ENCODE assay signal across 8 mouse cellular contexts in the genomic region with DNA sequence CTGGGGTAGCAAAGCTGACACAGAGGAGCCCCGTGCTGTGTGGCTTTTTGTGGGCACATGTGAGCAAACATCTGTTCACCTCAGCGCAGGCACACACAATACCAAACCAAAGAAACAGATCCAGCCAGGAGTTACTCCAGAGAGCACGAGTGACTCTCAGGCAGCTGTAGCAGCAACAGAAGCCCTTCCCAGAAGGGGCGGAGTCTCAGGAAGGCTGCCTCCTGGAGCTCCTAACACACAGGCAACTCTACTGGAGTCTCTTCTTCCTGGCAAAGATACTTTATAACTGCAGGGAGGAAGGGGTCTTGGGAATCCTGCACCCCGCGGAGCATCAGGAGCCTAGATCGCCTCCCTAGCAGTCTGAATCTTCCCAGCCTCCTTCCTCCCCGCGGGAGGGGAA. TPM values are rescaled to one million over a fixed set of nuclear protein-coding genes. Genes with fewer than 3 reads are reported as not detected.
A peak's percentile ranks its signal among the peaks of the same experiment; 100 is the strongest.
DNase-seq lines count a peak whose midpoint lies in the region; ATAC-seq lines count a peak whose summit lies in the region.

No protein-coding gene starts in this region.

- peak overlapping the region; percentile 37 for H3K4me2 ChIP-seq in forebrain, embryonic 14.5 days (ENCODE audit: low read length)

- peak; percentile 59; the same call in 1 of the 2 replicates for ATAC-seq in forebrain, embryonic 14.5 days

- DNase-seq in urinary bladder, postnatal 14 days (ENCODE audit: low spot score), result peak; percentile 75
- no peak for DNase-seq in urinary bladder, adult 2 months (ENCODE audit: low spot score)
- DNase-seq in forebrain, embryonic 14.5 days (ENCODE audit: low spot score), result peak; percentile 76
- DNase-seq in heart, postnatal 14 days, result peak; percentile 61 to 67
- peak; percentile 84 to 86 for DNase-seq in kidney, postnatal 25 days
- peak; percentile 84 for DNase-seq in lung, postnatal 36 days
- DNase-seq in right cerebral cortex, postnatal 14 days, result peak; percentile 23
- no peak for DNase-seq in layer of hippocampus, adult 9-10 months (ENCODE audit: low spot score)

- 3% methylated on average over 9 of the region's 9 CpGs for whole genome bisulfite sequencing in forebrain, embryonic 14.5 days

- H3K27me3 ChIP-seq in forebrain, embryonic 14.5 days (replicated peaks; ENCODE audit: control insufficient read depth, insufficient read depth, low read length), result no peaks in the 10 kb centered on the region

- H3K27ac ChIP-seq in forebrain, embryonic 14.5 days (ENCODE audit: low read depth, low read length), result no peak overlapping the region

- no peaks in the 10 kb centered on the region for H3K9me3 ChIP-seq in forebrain, embryonic 14.5 days (replicated peaks; ENCODE audit: control insufficient read depth, low read length)

- H3K4me1 ChIP-seq in forebrain, embryonic 14.5 days (ENCODE audit: control insufficient read depth, insufficient read depth, low read length), result no peaks in the 10 kb centered on the region

- intact Hi-C loops in heart, postnatal 14 days (cut with DNase I), result loop anchor here (5.0 kb wide), 2 partner anchors 253 to 403 kb away; no protein-coding TSS in a partner anchor

- H3K9ac ChIP-seq in forebrain, embryonic 14.5 days (ENCODE audit: low read length), result peak overlapping the region; percentile 21; the same call in 1 of the 2 replicates

- H3K36me3 ChIP-seq in forebrain, embryonic 14.5 days (ENCODE audit: control insufficient read depth, insufficient read depth, low read length), result no peaks in the 10 kb centered on the region

- H3K4me3 ChIP-seq in forebrain, embryonic 14.5 days (ENCODE audit: low read depth, low read length), result no peak overlapping the region

RNA-seq across cellular contexts. Expression of gene Cd82, which starts 7.2 kb away (rescaled TPM):
- 95.1 and 96.4 TPM in 2 replicates for polyA plus RNA-seq in urinary bladder, adult 2 months (2012; rRNA removed)
- 16.8 and 18.6 TPM in 2 replicates for polyA plus RNA-seq in forebrain, embryonic 14.5 days (2014; fragmentation: Nextera tagmentation; extraction: Ambion mirVana)
- 10 to 100 TPM; 10.6 to 12.1 TPM for total RNA-seq in heart, postnatal 14 days (2021)

Comparison
In these comparisons a context has a peak if more than half of its experiments do, and no peak if none do; other contexts are left out.
1. DNase-seq: peak in urinary bladder, postnatal 14 days (single experiment), forebrain, embryonic 14.5 days (single experiment), heart, postnatal 14 days (2 of 2), kidney, postnatal 25 days (2 of 2), lung, postnatal 36 days (single experiment) and right cerebral cortex, postnatal 14 days (single experiment); none in urinary bladder, adult 2 months (single experiment) and layer of hippocampus, adult 9-10 months (single experiment).